In genomic region chr14:73106957-73107356, GRCm38 (mm10) we compare ENCODE assay signal across 10 mouse cellular contexts. TPM values are rescaled to one million over a fixed set of nuclear protein-coding genes. Genes with fewer than 3 reads are reported as not detected.
DNase-seq lines count a peak whose midpoint lies in the region; ATAC-seq and TF ChIP-seq lines count a peak whose summit lies in the region.
"Had no signal": no experiment of that assay in that cellular context is flagged by ENCODE, and none has a peak within 500 bp of the region (broad histone marks: within the 10 kb centered on the region; RNA-seq: fewer than 3 reads in every experiment).

No protein-coding gene starts in this region.

- H3K4me1 ChIP-seq in embryonic facial prominence, embryonic 11.5 days (ENCODE audit: control insufficient read depth, insufficient read depth, low read length), result no peaks in the 10 kb centered on the region
- peaks cover 8% of the 10 kb centered on the region for H3K4me1 ChIP-seq in embryonic facial prominence, embryonic 10.5 days
- peaks cover 16 to 38% of the 10 kb centered on the region in 2 experiments for H3K4me1 ChIP-seq in CH12.LX (ENCODE audit: control insufficient read depth in 1 of 2, insufficient read depth in 2 of 2)
- H3K4me1 ChIP-seq in kidney, embryonic 16.5 days (ENCODE audit: insufficient read depth, low read length), result peaks cover 8% of the 10 kb centered on the region
- H3K4me1 ChIP-seq in liver, postnatal 0 days (ENCODE audit: insufficient read depth), result peaks cover 8% of the 10 kb centered on the region

- dilution Hi-C loops in CH12.LX (cut with MboI; ENCODE audit: extremely low pct_ligation_motif_present, extremely low pct_unique_long_range_greater_than_20kb, low sequenced_read_pairs), result no loop called here

- no peak overlapping the region for H3K4me2 ChIP-seq in embryonic facial prominence, embryonic 11.5 days (ENCODE audit: low read depth, low read length)
- no peak overlapping the region for H3K4me2 ChIP-seq in CH12.LX (ENCODE audit: insufficient read depth, low read depth, poor library complexity, severe bottlenecking)
- peak overlapping the region; percentile 42 for H3K4me2 ChIP-seq in kidney, embryonic 16.5 days (replicated peaks; ENCODE audit: low read depth, low read length)
- H3K4me2 ChIP-seq in liver, postnatal 0 days (ENCODE audit: low read depth, low read length), result peak overlapping the region; percentile 56

- no peaks in the 10 kb centered on the region for H3K36me3 ChIP-seq in embryonic facial prominence, embryonic 11.5 days (replicated peaks; ENCODE audit: control insufficient read depth, insufficient read depth, low read depth, low read length)
- no peaks in the 10 kb centered on the region for H3K36me3 ChIP-seq in embryonic facial prominence, embryonic 10.5 days (replicated peaks)
- no peaks in the 10 kb centered on the region for H3K36me3 ChIP-seq in CH12.LX (replicated peaks in 1 of 2; ENCODE audit: control insufficient read depth in 1 of 2, insufficient read depth in 1 of 2, low read length in 1 of 2)
- H3K36me3 ChIP-seq in kidney, embryonic 16.5 days (ENCODE audit: insufficient read depth, low read length), result no peaks in the 10 kb centered on the region
- no peaks in the 10 kb centered on the region for H3K36me3 ChIP-seq in liver, postnatal 0 days (replicated peaks; ENCODE audit: insufficient read depth, low read length)

- TF ChIP-seq RAD21 in CH12.LX (IDR thresholded peaks at IDR 0.05; ENCODE audit: low read depth, low read length), result no peak

- in situ Hi-C loops in CH12.LX (cut with MboI; ENCODE audit: low pct_ligation_motif_present, low pct_unique_long_range_greater_than_20kb, low sequenced_read_pairs), result loop anchor here (5.0 to 25.0 kb wide), 3 partner anchors 200 to 732 kb away; no protein-coding TSS in a partner anchor

- H3K4me3 ChIP-seq in embryonic facial prominence, embryonic 11.5 days (ENCODE audit: low read depth, low read length), result no peak overlapping the region
- no peak overlapping the region for H3K4me3 ChIP-seq in embryonic facial prominence, embryonic 10.5 days
- no peak overlapping the region for H3K4me3 ChIP-seq in CH12.LX (replicated peaks in 1 of 3; ENCODE audit: low read depth in 2 of 3, low read length in 2 of 3, poor library complexity in 1 of 3)
- no peak overlapping the region for H3K4me3 ChIP-seq in kidney, embryonic 16.5 days (ENCODE audit: low read length)
- 0 out of 2 replicates have a peak overlapping the region, but pooled peaks have one; percentile 15 for H3K4me3 ChIP-seq in liver, postnatal 0 days (ENCODE audit: low read depth, low read length)
- no peak overlapping the region for H3K4me3 ChIP-seq in gastrocnemius, adult 2 months

- TF ChIP-seq CTCF in CH12.LX (conservative IDR thresholded peaks at IDR 0.05 in 1 of 2, IDR thresholded peaks at IDR 0.05 in 1 of 2; ENCODE audit: low read depth in 2 of 2, low read length in 2 of 2), result no peak
- no peak for TF ChIP-seq CTCF in liver, postnatal 0 days (IDR thresholded peaks at IDR 0.05; ENCODE audit: low read depth)
- no peak for TF ChIP-seq CTCF in gastrocnemius, adult 2 months (IDR thresholded peaks at IDR 0.05)

- no peaks in the 10 kb centered on the region for H3K79me2 ChIP-seq in CH12.LX (replicated peaks; ENCODE audit: control insufficient read depth, extremely low read depth, insufficient read depth, poor library complexity, severe bottlenecking)

- intact Hi-C loops in gastrocnemius, adult 2 months (cut with DNase I), result loop anchor here (1.0 to 5.0 kb wide), 3 partner anchors 35 to 370 kb away; no protein-coding TSS in a partner anchor

- no peak for TF ChIP-seq POLR2A in CH12.LX (IDR thresholded peaks at IDR 0.05; ENCODE audit: low read depth, low read length)

- WGBS in embryonic facial prominence, embryonic 11.5 days, result 52% methylated on average over 4 of the region's 4 CpGs
- 55% methylated on average over 4 of the region's 4 CpGs for WGBS in embryonic facial prominence, embryonic 10.5 days
- WGBS in kidney, embryonic 16.5 days, result 39% methylated on average over 4 of the region's 4 CpGs
- 46% methylated on average over 4 of the region's 4 CpGs for WGBS in liver, postnatal 0 days (ENCODE audit: insufficient replicate concordance)

- H3K9me3 ChIP-seq in embryonic facial prominence, embryonic 11.5 days (replicated peaks; ENCODE audit: control insufficient read depth, low read length), result no peaks in the 10 kb centered on the region
- no peaks in the 10 kb centered on the region for H3K9me3 ChIP-seq in embryonic facial prominence, embryonic 10.5 days
- H3K9me3 ChIP-seq in CH12.LX (replicated peaks; ENCODE audit: low read length), result no peaks in the 10 kb centered on the region
- no peaks in the 10 kb centered on the region for H3K9me3 ChIP-seq in kidney, embryonic 16.5 days (ENCODE audit: low read length)
- H3K9me3 ChIP-seq in liver, postnatal 0 days (ENCODE audit: low read length), result no peaks in the 10 kb centered on the region
- H3K9me3 ChIP-seq: megakaryocyte, embryonic 14.5 days had no signal

- H3K27me3 ChIP-seq in embryonic facial prominence, embryonic 11.5 days (ENCODE audit: control insufficient read depth, insufficient read depth, low read length), result no peaks in the 10 kb centered on the region
- H3K27me3 ChIP-seq in embryonic facial prominence, embryonic 10.5 days (replicated peaks; ENCODE audit: low read depth, poor library complexity, severe bottlenecking), result no peaks in the 10 kb centered on the region
- H3K27me3 ChIP-seq in CH12.LX (replicated peaks), result no peaks in the 10 kb centered on the region
- no peaks in the 10 kb centered on the region for H3K27me3 ChIP-seq in kidney, embryonic 16.5 days (ENCODE audit: insufficient read depth, low read length)
- no peaks in the 10 kb centered on the region for H3K27me3 ChIP-seq in liver, postnatal 0 days (ENCODE audit: insufficient read depth, low read length)
- H3K27me3 ChIP-seq: megakaryocyte, embryonic 14.5 days had no signal

- no peak overlapping the region for H3K9ac ChIP-seq in embryonic facial prominence, embryonic 11.5 days (replicated peaks; ENCODE audit: low read length)
- H3K9ac ChIP-seq in CH12.LX (ENCODE audit: insufficient read depth, low read depth), result no peak overlapping the region
- H3K9ac ChIP-seq in kidney, embryonic 16.5 days (replicated peaks; ENCODE audit: low read length), result 0 out of 2 replicates have a peak overlapping the region, but pooled peaks have one; percentile 32
- H3K9ac ChIP-seq in liver, postnatal 0 days (replicated peaks), result no peak overlapping the region

- ATAC-seq in embryonic facial prominence, embryonic 11.5 days (replicated peaks; ENCODE audit: insufficient number of reproducible peaks, low FRiP score, low TSS enrichment, low read depth), result 0 out of 2 replicates have a peak, but pooled peaks have one; percentile 14
- ATAC-seq in kidney, embryonic 16.5 days (ENCODE audit: low FRiP score, low TSS enrichment), result peak; percentile 93
- ATAC-seq in liver, postnatal 0 days, result peak; percentile 97
- ATAC-seq in megakaryocyte progenitor cell, adult 5-6 weeks (replicated peaks; ENCODE audit: poor library complexity), result no peak

- no peak for TF ChIP-seq EP300 in CH12.LX (IDR thresholded peaks at IDR 0.05; ENCODE audit: low read length)
- no peak for TF ChIP-seq EP300 in liver, postnatal 0 days (IDR thresholded peaks at IDR 0.05; ENCODE audit: low read depth)

- DNase-seq in embryonic facial prominence, embryonic 11.5 days (ENCODE audit: low spot score), result no peak
- DNase-seq in embryonic facial prominence, embryonic 10.5 days (ENCODE audit: low spot score), result no peak
- no peak for DNase-seq in CH12.LX (ENCODE audit: extremely low read depth)
- peak; percentile 36 for DNase-seq in liver, postnatal 0 days
- no peak for DNase-seq in spleen, postnatal 36 days (ENCODE audit: low spot score in 2 of 2)
- no peak for DNase-seq in gastrocnemius, adult 2 months
- DNase-seq: cerebellum, adult 11-12 months had no signal

- H3K27ac ChIP-seq in embryonic facial prominence, embryonic 11.5 days (replicated peaks; ENCODE audit: low read depth, low read length), result no peak overlapping the region
- H3K27ac ChIP-seq in embryonic facial prominence, embryonic 10.5 days (replicated peaks), result no peak overlapping the region
- no peak overlapping the region for H3K27ac ChIP-seq in CH12.LX (ENCODE audit: insufficient read depth, low read depth)
- peak overlapping the region; percentile 79 for H3K27ac ChIP-seq in kidney, embryonic 16.5 days (ENCODE audit: low read length)
- peak overlapping the region; percentile 80 for H3K27ac ChIP-seq in liver, postnatal 0 days (ENCODE audit: low read depth)
- H3K27ac ChIP-seq in gastrocnemius, adult 2 months, result no peak overlapping the region

TF ChIP-seq in CH12.LX, 34 proteins besides CTCF, POLR2A, EP300 and RAD21:
- TF ChIP-seq MAX (IDR thresholded peaks at IDR 0.05; ENCODE audit: low read length), result 0 out of 2 replicates have a peak, but pooled peaks have one; percentile 9
- 0 out of 2 replicates have a peak, but pooled peaks have one; percentile 41 for TF ChIP-seq CHD1 (IDR thresholded peaks at IDR 0.05; ENCODE audit: low read depth, low read length)
- TF ChIP-seq ZC3H11A (IDR thresholded peaks at IDR 0.05; ENCODE audit: low read depth, low read length), result no peak

RNA-seq across cellular contexts. Expression of gene Rcbtb2, which starts 15.9 kb away (rescaled TPM):
- 203 and 209 TPM in 2 replicates for polyA plus RNA-seq in embryonic facial prominence, embryonic 11.5 days (2014; fragmentation: Nextera tagmentation; extraction: Ambion mirVana)
- polyA plus RNA-seq in embryonic facial prominence, embryonic 10.5 days (2016; fragmentation: Nextera tagmentation; extraction: Ambion mirVana), result 171 and 180 TPM in 2 replicates
- 36.9 and 40.2 TPM in 2 replicates for total RNA-seq in CH12.LX (2012; rRNA removed)
- 47.6 and 49.0 TPM in 2 replicates for total RNA-seq in CH12.LX (2014; rRNA removed)
- polyA plus RNA-seq in CH12.LX (2012; ENCODE audit: insufficient read length, low read depth), result 31.7 and 34.1 TPM in 2 replicates
- 123 and 127 TPM in 2 replicates for polyA plus RNA-seq in kidney, embryonic 16.5 days (2015; fragmentation: Nextera tagmentation; extraction: Ambion mirVana)
- 29.1 and 29.9 TPM in 2 replicates for polyA plus RNA-seq in liver, postnatal 0 days (2015; fragmentation: Nextera tagmentation; extraction: Ambion mirVana)
- total RNA-seq in megakaryocyte progenitor cell, adult 5-6 weeks (2015), result 51.8 and 54.3 TPM in 2 replicates
- total RNA-seq in megakaryocyte progenitor cell, adult 5-6 weeks (2017), result 25.6 and 31.8 TPM in 2 replicates
- total RNA-seq in gastrocnemius, adult 2 months (2021), result 10 to 100 TPM; 14.4 to 18.5 TPM

RNA-seq across cellular contexts. Expression of gene Cysltr2, which starts 58.0 kb away (rescaled TPM):
- not detected in 2 replicates for polyA plus RNA-seq in embryonic facial prominence, embryonic 11.5 days (2014; fragmentation: Nextera tagmentation; extraction: Ambion mirVana)
- polyA plus RNA-seq in embryonic facial prominence, embryonic 10.5 days (2016; fragmentation: Nextera tagmentation; extraction: Ambion mirVana), result not detected in 2 replicates
- 1.4 and 2.0 TPM in 2 replicates for total RNA-seq in CH12.LX (2012; rRNA removed)
- total RNA-seq in CH12.LX (2014; rRNA removed), result 0.47 TPM in 1 of 2 replicates, not detected in the other
- polyA plus RNA-seq in CH12.LX (2012; ENCODE audit: insufficient read length, low read depth), result 0.61 and 0.89 TPM in 2 replicates
- polyA plus RNA-seq in kidney, embryonic 16.5 days (2015; fragmentation: Nextera tagmentation; extraction: Ambion mirVana), result 0.50 and 0.75 TPM in 2 replicates
- polyA plus RNA-seq in liver, postnatal 0 days (2015; fragmentation: Nextera tagmentation; extraction: Ambion mirVana), result 0.58 and 0.84 TPM in 2 replicates
- total RNA-seq in megakaryocyte progenitor cell, adult 5-6 weeks (2015), result 0.44 and 1.8 TPM in 2 replicates
- total RNA-seq in megakaryocyte progenitor cell, adult 5-6 weeks (2017), result 0.98 TPM in 1 of 2 replicates, not detected in the other
- total RNA-seq in gastrocnemius, adult 2 months (2021), result not detected

Comparison
In these comparisons a context has a peak if more than half of its experiments do, and no peak if none do; other contexts are left out.
1. H3K27ac ChIP-seq: peak in kidney, embryonic 16.5 days (single experiment) and liver, postnatal 0 days (single experiment); none in embryonic facial prominence, embryonic 11.5 days (single experiment), embryonic facial prominence, embryonic 10.5 days (single experiment), CH12.LX (single experiment) and gastrocnemius, adult 2 months (single experiment).
2. H3K4me2 ChIP-seq: peak in kidney, embryonic 16.5 days (single experiment) and liver, postnatal 0 days (single experiment); none in embryonic facial prominence, embryonic 11.5 days (single experiment) and CH12.LX (single experiment).